Mouse (Mus musculus): ENCODE data around the gene A630095N17Rik.

Gene A630095N17Rik

GRCm38 (mm10) chr1:75231664-75232152, at the start of gene A630095N17Rik:
TSS of gene A630095N17Rik (minus strand) at chr1:75232102.
- no peak for DNase-seq (ENCODE audit: low read depth, low spot score)

- DNase-seq (ENCODE audit: low read depth, low spot score): no peak
Measured at GRCm38 (mm10) chr1:75278228-75278627, 46.3 kb upstream of the A630095N17Rik start, which contains the start of gene Resp18. TSS of gene Resp18 (minus strand) at chr1:75278415.

GRCm38 (mm10) chr1:75277195-75278188, 45.6 kb upstream of the A630095N17Rik start:
- no peak for DNase-seq (ENCODE audit: low read depth, low spot score)

GRCm38 (mm10) chr1:75264091-75264880, 32.4 kb upstream of the A630095N17Rik start, which contains the start of gene Ptprn:
TSS of gene Ptprn (minus strand) at chr1:75264502.
- no peak for DNase-seq (ENCODE audit: low read depth, low spot score)

GRCm38 (mm10) chr1:75262969-75263951, 31.4 kb upstream of the A630095N17Rik start:
- DNase-seq (ENCODE audit: low read depth, low spot score): no peak

GRCm38 (mm10) chr1:75261278-75261677, 29.4 kb upstream of the A630095N17Rik start:
- no peak for DNase-seq (ENCODE audit: low read depth, low spot score)

GRCm38 (mm10) chr1:75255516-75256046, 23.7 kb upstream of the A630095N17Rik start:
- no peak for DNase-seq (ENCODE audit: low read depth, low spot score)

GRCm38 (mm10) chr1:75254625-75255013, 22.7 kb upstream of the A630095N17Rik start:
- no peak for DNase-seq (ENCODE audit: low read depth, low spot score)

GRCm38 (mm10) chr1:75253849-75254624, 22.1 kb upstream of the A630095N17Rik start:
- DNase-seq (ENCODE audit: low read depth, low spot score): no peak

GRCm38 (mm10) chr1:75253029-75253428, 21.1 kb upstream of the A630095N17Rik start:
- no peak for DNase-seq (ENCODE audit: low read depth, low spot score)

- DNase-seq (ENCODE audit: low read depth, low spot score): no peak
Measured at GRCm38 (mm10) chr1:75252308-75252707, 20.4 kb upstream of the A630095N17Rik start.

GRCm38 (mm10) chr1:75251112-75251970, 19.4 kb upstream of the A630095N17Rik start:
- no peak for DNase-seq (ENCODE audit: low read depth, low spot score)

GRCm38 (mm10) chr1:75250498-75250897, 18.6 kb upstream of the A630095N17Rik start:
- no peak for DNase-seq (ENCODE audit: low read depth, low spot score)

- DNase-seq (ENCODE audit: low read depth, low spot score): no peak
Measured at GRCm38 (mm10) chr1:75248041-75248772, 16.3 kb upstream of the A630095N17Rik start.

- DNase-seq (ENCODE audit: low read depth, low spot score): no peak
Measured at GRCm38 (mm10) chr1:75247071-75247930, 15.4 kb upstream of the A630095N17Rik start.

- DNase-seq (ENCODE audit: low read depth, low spot score): no peak
Measured at GRCm38 (mm10) chr1:75244836-75245235, 12.9 kb upstream of the A630095N17Rik start.
